9 mouse cellular contexts compared by ENCODE assay signal in genomic region chr19:25628490-25628889, GRCm38 (mm10). TPM values are rescaled to one million over a fixed set of nuclear protein-coding genes. Genes with fewer than 3 reads are reported as not detected.
A peak's percentile ranks its signal among the peaks of the same experiment; 100 is the strongest.
DNase-seq lines count a peak whose midpoint lies in the region; ATAC-seq and TF ChIP-seq lines count a peak whose summit lies in the region.
"Had no signal": no experiment of that assay in that cellular context is flagged by ENCODE, and none has a peak within 500 bp of the region (broad histone marks: within the 10 kb centered on the region; RNA-seq: fewer than 3 reads in every experiment).

No protein-coding gene starts in this region.

- TF ChIP-seq POLR2A in cortical plate, adult 2 months (IDR thresholded peaks at IDR 0.05; ENCODE audit: extremely low read depth, insufficient read depth, low read length): no peak

- H3K27me3 ChIP-seq in E14TG2a.4 (ENCODE audit: insufficient read depth, low read length): peaks cover 39% of the 10 kb centered on the region

- peak; percentile 96 for TF ChIP-seq CTCF in E14TG2a.4 (conservative IDR thresholded peaks at IDR 0.05; ENCODE audit: low read length)
- TF ChIP-seq CTCF in cortical plate, adult 2 months (IDR thresholded peaks at IDR 0.05; ENCODE audit: extremely low read depth, insufficient read depth, low read length): peak; percentile 89
- TF ChIP-seq CTCF in layer of hippocampus, adult 2 months (conservative IDR thresholded peaks at IDR 0.05): peak; percentile 98

- H3K27ac ChIP-seq in cortical plate, adult 2 months (ENCODE audit: insufficient read depth, low read length): no peak overlapping the region
- no peak overlapping the region for H3K27ac ChIP-seq in layer of hippocampus, adult 2 months

- DNase-seq in adrenal gland, adult (ENCODE audit: inconsistent age in 2 of 2, low spot score in 1 of 2): peak; percentile 62 to 87
- peak; percentile 73 for DNase-seq in gastrocnemius, postnatal 10 days
- peak; percentile 47 to 62 for DNase-seq in layer of hippocampus, adult 2 months (ENCODE audit: low spot score in 2 of 2)
- DNase-seq in lung, postnatal 10 days: peak; percentile 76
- peak; percentile 60 for DNase-seq in right cerebral cortex, adult 18-20 months

- no peaks in the 10 kb centered on the region for H3K9me3 ChIP-seq in E14TG2a.4 (ENCODE audit: low read length)

- H3K4me1 ChIP-seq in E14TG2a.4 (replicated peaks; ENCODE audit: low read depth, low read length): no peaks in the 10 kb centered on the region
- no peaks in the 10 kb centered on the region for H3K4me1 ChIP-seq in cortical plate, adult 2 months (ENCODE audit: control insufficient read depth, insufficient read depth, low read length)

- no peaks in the 10 kb centered on the region for H3K36me3 ChIP-seq in E14TG2a.4 (ENCODE audit: insufficient read depth, low read length)

- no peak overlapping the region for H3K4me3 ChIP-seq in E14TG2a.4 (replicated peaks; ENCODE audit: low read length)
- H3K4me3 ChIP-seq in cortical plate, adult 2 months (ENCODE audit: insufficient read depth, low read length): no peak overlapping the region
- no peak overlapping the region for H3K4me3 ChIP-seq in layer of hippocampus, adult 2 months
- H3K4me3 ChIP-seq: myocyte had no signal

- ATAC-seq in inflammation-experienced regulatory T-cells, adult 6 months: no peak

RNA-seq across cellular contexts. Expression of gene Dmrt3, which starts 18.4 kb away (rescaled TPM):
- 0.04 and 0.09 TPM in 2 replicates for polyA plus RNA-seq in cortical plate, adult 2 months (2012; rRNA removed)
- total RNA-seq in gastrocnemius, postnatal 10 days (2021): not detected
- total RNA-seq in layer of hippocampus, adult 2 months (2021): 1 to 10 TPM in 1 of 2 experiments, under 1 TPM in 1; 0.79 to 1.8 TPM
- polyA plus RNA-seq in inflammation-experienced regulatory T-cells, adult 6 months (2017; shearing (Covaris generic)): not detected

RNA-seq across cellular contexts. Expression of gene Dmrt2, which starts 43.7 kb away (rescaled TPM):
- 1.4 and 1.5 TPM in 2 replicates for polyA plus RNA-seq in cortical plate, adult 2 months (2012; rRNA removed)
- total RNA-seq in gastrocnemius, postnatal 10 days (2021): 1 to 10 TPM; 5.3 to 6.4 TPM
- 1 to 10 TPM in 1 of 2 experiments, under 1 TPM in 1; 0.87 to 1.1 TPM for total RNA-seq in layer of hippocampus, adult 2 months (2021)
- polyA plus RNA-seq in inflammation-experienced regulatory T-cells, adult 6 months (2017; shearing (Covaris generic)): not detected
